Mouse (Mus musculus) brain, embryonic 14.5 days (tissue): ENCODE data around the gene 6430571L13Rik.

Source experiments
- CTCF ChIP-seq: fragments of 200-500 bp; IDR thresholded peaks from 2 replicates; pipeline ENCODE4 v1.5.1; 2012; ENCODE audit warnings: inconsistent platforms, mild to moderate bottlenecking, moderate library complexity, borderline replicate concordance; ENCODE audit not compliant: insufficient read depth, insufficient read length; ENCODE audit errors: extremely low read depth
- POLR2A ChIP-seq: fragments of 200-500 bp; IDR thresholded peaks from 2 replicates; pipeline ENCODE4 v1.6.1; 2012; ENCODE audit warnings: mild to moderate bottlenecking, inconsistent platforms, borderline replicate concordance; ENCODE audit not compliant: poor library complexity, insufficient read depth, insufficient read length, severe bottlenecking; ENCODE audit errors: extremely low read depth

- TF ChIP-seq POLR2A (no peak), CTCF (no peak)
Observed at GRCm38 (mm10) chr9:107303900-107304299, 36.5 kb upstream of the 6430571L13Rik start.
